Mouse (Mus musculus) thymus, postnatal 10 days (tissue): ENCODE measurements around the gene Hmx3.
A peak's percentile ranks its signal among the peaks of the same experiment; 100 is the strongest.

ENCODE experiments used
- DNase-seq, 2 experiments: peaks; one replicate each; pipeline ENCODE4 v3.0.0; 2021; ENCODE audit warnings: low spot score in 2 of 2

Gene Hmx3

DNA sequence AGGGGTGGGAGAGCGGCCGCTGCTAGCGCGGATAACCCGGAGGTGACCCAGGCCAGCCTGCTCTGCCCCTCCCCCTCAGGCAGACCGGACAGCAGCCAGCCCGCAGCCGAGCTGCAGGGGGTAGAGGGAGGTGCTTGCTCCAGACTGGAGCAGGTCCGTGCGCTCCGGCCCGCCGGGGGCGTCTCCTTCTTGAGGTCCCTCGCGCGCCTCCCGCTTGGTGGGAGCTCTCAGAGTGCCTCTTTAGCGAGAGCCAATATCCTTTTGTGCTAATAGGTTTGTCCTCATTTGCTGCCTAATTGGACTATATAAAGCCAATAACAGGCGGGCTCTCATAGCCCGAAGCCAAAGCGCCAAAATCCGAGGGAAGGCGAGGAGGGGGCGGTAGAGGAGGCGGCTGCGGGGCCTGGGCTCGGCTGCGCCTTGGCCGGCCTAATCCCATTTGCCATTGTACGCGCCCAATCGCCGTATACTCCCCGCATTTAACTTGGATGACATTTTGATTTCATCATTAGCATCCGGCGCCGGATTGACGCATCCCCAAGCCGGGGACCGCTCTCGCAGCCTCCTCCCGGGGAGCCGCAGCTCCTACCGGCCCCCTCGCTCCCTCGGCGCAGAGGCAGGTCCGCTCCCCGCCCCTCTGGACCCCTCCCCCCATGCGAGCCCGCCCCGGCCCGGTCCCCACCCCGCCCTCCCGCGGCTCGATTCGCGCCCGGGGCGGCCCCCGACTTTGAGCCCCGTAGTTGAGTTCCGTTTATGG lies at the start of gene Hmx3:
TSS of gene Hmx3 (plus strand) at position 753 of the 757 bp plus-strand sequence.
- no peak for DNase-seq

DNA sequence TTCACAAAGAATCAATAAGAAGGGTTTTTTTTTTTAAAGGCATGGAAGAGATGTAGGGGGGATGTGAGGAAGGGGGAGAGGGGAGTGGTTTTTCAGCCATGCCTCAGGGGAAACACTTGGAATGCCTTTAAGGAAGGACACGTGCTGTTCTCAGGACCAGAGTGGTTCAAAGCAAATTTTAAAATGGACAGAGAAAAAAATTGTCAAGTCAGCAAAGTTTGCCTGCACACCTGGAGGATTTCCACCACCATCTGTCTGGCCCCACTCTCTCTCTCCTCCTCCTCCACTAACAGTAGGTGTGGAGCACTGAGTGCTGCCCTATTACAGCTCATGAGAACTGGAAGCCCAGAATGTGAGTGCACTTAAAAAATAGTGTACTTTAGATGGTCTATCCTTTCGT lies 38.9 kb upstream of the Hmx3 start:
- DNase-seq, result no peak

DNA sequence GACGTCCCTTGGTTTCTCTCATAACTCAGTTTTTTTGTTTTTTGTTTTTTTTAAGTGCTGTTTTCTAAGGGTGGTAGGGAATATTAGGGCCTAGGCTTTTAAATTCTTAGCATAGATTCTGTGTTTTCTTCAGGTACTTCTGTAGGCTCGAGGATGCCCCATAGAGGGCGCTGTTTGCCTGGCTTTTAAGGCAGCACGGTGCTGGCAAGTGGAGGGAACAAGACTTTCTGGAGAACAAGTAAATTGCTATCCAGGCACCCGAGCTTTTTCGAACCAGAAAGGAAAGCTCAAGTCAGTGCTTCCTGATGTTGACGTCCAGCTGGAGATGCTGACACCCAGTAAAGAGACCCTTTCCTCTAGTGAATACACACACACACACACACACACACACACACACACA lies 2.7 kb upstream of the Hmx3 start:
- peak; percentile 49 to 80 for DNase-seq

DNA sequence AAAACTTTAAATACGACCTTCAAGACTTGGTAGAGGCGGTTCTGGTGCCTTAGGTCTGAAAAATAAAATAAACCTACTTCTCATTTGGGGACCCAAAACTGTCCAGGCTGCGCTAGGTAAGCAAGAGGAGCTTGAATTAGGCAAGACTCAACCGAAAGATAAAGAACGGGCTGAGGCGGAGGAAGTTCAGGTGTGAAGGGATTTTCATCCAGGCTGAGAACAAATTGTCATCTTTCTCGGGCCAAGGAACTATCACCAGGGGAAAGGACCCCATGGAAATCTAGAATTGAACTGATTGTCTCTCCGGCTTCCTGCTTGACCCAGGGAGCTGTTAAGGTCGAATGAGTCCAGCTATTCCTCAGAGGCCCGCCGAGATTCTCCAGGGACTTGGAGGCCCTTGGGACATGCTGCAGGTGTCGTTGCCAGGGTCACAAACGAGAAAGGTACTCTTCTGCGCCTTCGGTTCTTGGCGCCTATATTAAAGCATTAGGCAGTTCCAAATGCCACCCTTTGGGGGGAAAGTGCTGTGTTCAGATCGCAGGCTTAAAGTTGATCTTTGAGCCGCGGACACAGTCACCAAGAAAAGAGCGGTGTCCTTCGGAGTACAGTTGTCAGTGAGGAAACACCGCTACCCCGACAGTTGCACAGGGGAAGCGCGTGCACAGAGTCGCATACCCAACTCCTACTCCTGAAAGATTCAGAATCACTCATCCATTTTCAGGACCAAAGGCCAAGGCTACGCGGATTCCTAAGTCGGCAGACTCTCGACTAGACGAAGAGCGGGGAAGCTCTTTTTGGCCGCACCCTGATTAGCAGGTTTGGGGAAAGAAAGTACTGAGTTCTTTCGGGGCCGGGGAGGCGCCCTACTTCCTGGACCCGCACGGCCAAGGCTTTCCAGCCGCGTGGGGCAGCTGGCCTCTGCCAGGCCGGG lies 1.2 kb upstream of the Hmx3 start:
- DNase-seq, result no peak

DNA sequence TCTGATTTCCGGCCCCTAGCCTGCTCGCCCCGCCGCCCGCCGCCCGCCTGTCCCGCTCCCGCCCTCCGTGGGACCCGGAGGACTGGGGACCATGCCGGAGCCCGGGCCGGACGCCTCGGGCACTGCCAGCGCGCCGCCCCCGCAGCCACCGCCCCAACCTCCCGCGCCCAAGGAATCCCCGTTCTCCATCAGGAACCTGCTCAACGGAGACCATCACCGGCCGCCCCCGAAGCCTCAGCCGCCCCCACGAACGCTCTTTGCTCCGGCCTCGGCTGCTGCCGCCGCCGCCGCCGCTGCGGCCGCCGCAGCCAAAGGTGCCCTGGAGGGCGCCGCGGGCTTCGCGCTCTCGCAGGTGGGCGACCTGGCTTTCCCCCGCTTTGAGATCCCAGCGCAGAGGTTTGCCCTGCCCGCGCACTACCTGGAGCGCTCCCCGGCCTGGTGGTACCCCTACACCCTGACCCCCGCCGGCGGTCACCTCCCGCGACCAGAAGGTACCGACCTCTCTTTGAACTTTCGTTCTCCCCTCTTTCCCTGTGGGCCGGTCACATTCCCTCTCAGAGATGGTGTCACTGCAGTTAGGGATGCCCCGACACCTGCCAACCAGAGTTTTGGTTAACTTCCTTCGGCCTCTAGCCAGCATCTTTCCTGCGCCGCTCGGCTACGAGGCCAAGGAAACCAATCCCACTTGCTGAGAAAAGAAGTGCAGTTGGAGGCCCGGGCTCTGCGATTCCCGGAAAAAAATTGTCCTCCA lies 380 bp downstream of the Hmx3 start:
- no peak for DNase-seq

DNA sequence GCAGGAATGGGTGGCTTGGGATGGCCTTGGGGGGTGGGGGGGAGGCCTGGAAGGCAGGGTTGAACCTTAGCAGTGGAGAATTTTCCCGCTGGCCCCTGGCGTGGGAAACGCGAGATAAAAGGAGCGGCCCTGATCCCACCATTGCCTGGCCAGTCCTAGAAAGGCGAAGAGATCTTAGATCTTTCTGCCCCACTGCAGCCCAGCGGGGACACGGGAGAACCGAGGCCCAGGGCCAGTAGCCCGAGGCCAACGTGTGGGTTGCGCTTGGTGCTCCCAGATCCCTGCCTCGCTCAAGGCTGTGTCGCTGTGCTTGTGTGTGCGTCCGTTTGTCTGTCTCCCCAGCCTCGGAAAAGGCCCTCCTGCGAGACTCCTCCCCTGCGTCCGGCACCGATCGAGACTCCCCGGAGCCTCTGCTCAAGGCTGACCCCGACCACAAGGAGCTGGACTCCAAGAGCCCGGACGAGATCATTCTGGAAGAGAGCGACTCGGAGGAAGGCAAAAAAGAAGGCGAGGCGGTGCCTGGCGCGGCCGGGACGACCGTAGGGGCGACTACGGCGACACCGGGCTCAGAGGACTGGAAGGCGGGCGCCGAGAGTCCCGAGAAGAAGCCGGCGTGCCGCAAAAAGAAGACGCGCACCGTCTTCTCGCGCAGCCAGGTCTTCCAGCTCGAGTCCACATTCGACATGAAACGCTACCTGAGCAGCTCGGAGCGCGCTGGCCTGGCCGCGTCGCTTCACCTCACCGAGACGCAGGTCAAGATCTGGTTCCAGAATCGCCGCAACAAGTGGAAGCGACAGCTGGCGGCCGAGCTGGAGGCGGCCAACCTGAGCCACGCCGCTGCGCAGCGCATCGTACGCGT lies 1.2 kb downstream of the Hmx3 start:
- no peak for DNase-seq

DNA sequence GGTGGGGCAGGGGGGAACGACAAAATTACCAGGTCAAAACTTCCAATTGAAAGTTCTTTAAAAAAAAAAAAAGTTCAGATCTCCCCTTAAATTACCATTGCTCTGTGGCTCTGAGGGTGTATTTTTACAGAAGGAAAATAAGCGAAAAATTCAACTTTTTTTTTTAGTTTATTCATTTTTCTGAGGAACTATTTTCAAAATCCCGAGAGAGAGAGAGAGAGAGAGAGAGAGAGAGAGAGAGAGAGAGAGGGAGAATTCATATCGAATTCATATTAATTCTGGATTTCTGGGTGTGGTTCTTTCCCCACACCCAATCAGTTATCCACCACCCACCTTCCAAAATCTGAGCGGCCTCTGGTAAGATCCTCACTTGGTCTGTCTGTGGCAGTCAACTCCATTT lies 2.2 kb downstream of the Hmx3 start:
- no peak for DNase-seq

DNA sequence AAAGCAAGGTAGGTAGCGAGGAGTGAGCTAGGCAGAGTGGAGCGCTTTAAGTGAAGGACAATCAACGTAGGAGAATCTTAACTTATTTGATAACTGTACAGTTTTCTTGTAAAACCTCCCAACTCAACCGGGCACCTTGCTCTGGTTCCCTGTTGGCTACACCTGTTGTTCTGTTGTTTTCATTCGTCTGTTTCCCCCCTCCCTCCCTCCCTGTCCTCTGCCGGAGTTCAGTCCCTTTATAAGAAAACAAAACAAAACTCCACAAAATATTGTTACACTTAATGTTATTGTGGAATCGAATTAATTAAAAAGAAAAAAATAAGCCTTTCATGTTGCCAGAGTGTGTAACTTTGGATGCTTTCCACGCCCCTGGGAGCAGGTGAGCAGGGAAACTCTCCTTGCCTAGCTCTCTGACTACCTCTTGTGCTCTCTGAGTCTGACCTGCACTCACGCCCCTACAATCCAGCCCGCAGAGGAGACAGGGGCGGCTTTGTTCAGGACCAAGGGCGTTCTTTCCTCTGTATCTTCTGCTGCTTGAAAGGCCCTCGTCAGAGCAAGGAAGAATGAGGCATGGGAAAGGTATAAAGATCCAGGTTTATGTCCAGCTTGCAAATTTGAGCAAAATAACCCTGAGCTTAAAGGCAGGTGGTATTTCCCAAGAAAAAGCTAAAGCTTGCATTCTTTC lies 3.2 kb downstream of the Hmx3 start:
- DNase-seq, result no peak

DNA sequence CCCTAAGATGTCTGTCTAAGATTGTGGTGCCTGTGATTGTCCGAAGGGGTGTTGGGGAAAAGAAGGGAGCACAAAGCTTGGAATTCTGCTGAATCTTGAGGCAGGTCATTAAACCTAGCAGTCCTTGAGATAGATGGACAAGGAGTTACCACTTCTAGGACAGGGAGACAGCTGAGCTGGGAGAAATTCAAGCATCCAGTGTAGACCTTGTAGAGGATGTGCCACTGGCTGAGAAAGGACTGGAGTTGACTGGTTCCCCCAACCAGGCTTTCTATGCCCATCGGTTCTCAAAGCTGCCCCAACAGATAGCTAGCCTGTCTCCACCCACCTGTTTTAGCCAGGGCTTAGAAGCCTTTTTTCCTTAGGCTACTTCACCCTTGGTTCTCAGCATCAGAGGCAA lies 3.8 kb downstream of the Hmx3 start:
- DNase-seq, result no peak

DNA sequence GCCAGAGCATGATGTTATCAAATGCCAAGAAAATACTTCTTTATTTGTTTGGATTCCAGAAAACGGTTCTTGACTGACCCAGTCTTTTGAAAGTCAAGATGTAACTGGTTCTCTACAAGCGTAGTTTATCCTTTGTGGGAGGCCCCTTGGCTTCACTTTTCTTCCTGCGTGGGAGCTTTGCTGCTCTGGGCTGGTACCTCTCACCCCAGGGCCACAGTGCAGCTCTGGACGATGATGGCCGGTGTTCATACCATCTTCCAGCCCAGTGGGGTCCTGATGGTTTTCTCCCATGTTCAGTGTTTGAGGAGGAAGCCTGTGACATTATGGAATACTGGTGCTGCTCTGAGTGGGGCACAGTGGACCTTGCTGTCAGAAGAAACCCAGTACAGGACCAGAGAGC lies 4.8 kb downstream of the Hmx3 start:
- DNase-seq, result no peak

DNA sequence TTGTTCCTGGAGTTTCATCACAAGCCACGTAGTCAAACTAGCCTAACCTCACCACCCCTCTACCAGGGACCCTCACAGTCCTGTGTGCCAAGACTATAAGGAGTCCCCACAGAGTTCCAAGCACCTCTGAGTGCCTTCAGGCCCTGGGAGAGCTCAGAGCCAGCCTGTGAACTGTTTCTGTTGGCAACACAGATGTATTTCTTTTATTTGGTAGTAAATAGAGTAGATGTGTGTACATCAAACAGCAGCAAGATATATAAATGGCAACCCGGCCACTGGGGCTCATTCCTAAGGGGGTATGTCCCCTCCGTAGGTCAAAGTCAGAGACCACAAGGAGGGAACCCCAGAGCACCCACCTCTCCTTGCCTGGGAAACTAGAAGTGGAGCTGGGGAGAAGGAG lies 5.8 kb downstream of the Hmx3 start, which contains the start of gene Hmx2:
TSS of gene Hmx2 (plus strand) at position 301 of the 400 bp plus-strand sequence.
- no peak for DNase-seq

DNA sequence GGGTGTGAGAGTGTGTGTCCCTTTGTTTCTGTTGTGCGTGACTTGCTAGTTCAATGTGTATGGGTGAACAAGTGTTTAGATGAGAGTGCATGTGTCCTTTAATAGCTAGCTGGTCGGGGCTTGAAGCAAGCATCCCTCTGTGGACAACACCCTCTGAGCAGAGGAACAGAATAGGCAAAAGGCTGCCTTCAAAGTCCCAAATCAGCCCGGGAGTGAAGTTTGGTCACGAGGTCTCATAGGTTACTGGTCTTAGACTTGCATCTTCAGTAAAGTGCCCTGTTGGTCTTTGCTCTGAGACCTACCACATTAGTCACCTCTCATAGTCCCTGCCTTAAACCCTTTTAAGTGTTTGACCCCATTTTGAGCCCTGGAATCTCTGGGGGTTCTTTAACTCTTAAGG lies 8.8 kb downstream of the Hmx3 start:
- DNase-seq, result no peak

DNA sequence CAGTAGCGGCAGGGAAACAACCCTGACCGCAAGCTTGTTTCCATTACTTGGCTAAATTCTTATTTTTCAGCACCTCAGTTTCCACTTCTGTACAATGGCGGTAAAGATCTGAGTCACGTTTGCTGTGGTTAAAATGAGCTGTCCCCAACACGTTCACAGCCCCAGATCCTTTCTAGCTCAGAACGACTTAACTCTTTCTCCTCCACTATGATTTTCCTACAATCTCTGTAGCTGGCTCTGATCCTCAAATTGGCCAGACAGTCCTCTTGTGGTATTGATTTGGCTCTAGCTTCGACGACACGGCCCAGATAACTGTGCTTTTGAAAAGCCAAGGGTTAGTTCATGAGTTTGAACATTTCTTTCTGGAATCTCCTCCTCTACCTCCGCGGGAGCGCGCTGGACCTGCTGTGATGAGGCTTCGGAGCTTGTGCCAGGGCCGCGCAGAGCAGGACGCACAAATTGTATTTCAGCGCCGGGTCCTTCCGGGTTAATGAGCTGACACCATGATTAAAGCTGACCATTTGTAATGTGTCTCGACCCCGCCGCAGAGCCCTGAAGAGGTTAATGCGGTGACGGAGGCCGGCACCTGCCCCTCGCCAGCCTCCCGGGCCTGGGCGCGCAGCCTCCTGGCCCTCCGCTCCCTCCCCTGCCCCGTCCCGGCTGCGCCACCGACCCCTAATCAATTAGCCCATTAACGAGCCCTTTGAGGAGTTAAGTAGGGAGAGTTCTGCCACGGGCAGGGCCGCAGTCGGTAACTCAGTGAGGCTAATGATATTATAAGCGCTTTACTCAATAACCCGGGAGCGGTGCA lies 9.5 kb downstream of the Hmx3 start:
- DNase-seq, result no peak

DNA sequence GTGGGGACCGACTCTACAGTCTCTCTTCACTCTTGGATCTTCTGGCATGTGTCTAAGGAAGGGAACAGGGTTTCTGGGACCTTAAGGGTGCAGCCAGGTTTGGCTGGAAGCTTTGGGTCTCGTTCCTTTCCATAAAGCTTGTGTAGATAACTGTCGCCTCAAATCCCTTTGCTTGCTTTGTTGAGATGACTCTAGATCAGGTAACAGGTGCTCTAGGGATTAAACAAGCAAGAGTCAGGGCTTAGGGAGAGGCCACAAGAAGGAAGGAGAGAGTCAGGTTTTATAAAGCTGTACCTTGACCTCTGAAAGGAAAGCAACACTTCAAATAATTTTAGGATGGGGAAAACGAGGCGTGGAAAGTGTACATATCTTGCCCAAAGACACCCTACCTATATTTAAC lies 10.1 kb downstream of the Hmx3 start:
- DNase-seq, result no peak

DNA sequence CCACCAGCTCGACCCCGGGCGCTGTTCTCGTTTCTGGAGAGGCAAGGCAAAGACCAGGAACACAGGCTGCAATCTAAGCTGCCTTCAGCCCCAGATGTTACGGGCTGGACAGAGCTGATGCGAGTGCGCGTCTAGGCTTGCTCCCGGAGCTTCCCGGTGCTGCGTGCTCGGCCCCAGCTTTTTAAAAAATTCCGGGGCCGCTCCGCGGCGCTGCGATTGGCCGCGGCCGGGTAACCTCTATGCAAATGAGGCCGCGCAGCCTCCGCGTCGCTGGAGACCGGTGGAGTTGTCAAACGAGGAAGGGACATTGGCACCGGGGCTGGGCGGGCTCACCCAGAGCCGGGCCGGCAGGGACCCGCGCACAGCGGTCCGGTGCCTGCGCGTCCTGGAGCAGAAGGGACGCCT lies 11.1 kb downstream of the Hmx3 start:
- no peak for DNase-seq

DNA sequence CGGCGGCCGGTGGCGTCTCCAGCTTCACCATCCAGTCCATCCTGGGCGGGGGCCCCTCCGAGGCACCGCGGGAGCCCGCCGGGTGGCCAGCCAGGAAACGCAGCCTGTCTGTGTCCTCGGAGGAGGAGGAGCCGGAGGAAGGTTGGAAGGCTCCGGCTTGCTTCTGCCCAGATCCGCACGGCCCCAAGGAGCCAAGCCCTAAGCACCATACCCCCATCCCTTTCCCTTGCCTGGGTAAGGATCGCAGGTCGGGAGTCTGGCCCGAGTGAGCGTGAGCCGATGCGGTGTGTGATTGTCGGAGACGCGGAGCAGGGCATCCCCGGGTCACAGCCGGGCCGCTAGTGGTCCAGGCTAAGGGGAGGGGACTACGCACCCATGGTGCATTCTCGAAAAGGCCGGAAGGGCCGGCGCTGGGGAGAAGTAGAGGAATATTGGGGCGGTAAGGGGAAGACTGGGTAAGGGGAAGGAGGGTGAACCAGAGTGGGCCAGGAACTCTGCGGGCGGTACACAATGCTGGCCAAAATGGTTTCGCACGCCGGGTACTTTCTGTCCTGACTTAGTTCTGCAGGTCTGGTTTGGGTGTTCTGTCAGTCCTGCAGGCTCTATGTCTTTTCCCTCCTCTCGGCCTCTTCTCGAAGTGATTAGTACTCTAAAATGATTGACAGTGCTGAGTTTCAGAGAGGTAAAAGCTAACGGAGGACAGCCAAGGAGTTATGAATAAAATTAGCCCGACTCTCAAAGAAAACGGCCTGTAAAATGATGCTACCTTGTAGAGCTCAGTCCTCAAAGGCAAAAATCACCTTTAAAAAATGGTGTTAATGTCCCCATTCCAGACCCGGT lies 11.9 kb downstream of the Hmx3 start:
- no peak for DNase-seq

DNA sequence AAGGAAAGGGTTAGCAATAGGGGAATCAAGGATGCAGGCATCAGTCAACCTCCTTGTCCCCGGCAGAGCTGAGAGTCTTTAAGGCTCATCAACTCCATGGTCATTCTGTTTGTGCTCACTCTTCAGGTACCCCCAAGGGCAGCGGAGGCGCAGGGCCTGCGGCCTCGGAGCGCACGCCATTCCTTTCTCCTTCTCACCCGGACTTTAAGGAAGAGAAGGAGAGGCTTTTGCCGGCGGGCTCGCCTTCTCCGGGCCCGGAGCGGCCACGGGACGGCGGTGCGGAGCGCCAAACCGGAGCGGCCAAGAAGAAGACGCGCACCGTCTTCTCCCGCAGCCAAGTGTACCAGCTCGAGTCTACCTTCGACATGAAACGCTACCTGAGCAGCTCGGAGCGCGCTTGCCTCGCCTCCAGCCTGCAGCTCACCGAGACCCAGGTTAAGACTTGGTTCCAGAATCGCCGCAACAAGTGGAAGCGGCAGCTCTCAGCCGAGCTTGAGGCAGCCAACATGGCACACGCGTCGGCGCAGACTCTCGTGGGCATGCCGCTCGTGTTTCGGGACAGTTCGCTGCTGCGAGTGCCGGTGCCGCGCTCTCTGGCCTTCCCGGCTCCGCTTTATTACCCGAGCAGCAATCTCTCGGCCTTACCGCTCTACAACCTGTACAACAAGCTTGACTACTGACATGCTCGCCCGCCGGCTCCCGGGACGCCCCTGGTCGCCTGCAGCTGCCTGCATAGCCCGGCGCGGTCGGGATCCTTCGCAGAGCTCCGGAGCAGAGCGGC lies 12.8 kb downstream of the Hmx3 start:
- DNase-seq, result no peak

DNA sequence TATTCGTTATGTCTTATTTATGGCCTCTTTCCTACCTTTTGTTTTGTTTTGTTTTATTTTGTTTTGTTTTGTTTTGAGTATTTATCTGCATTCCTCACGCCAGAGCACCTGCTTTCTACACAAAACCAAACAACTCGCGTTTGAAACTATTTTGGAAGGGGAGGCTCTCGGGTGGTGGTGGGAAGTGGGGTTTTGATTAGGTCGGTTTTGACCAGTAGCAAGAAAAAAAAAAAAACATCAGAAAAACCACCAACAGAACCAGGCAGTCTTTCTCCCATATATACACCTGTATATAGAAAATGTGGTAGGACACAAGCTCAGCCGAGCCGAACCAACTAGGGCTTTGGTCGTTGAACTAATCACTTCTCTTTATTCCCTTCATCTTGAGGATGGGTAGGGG lies 13.4 kb downstream of the Hmx3 start:
- no peak for DNase-seq
